Mouse (Mus musculus): ENCODE data around the gene Exd1. TPM values are rescaled to one million over a fixed set of nuclear protein-coding genes. Genes with fewer than 3 reads are reported as not detected.

Gene Exd1
- polyA plus RNA-seq, 1 experiment from 2014 or later = 0.65 TPM

GRCm38 (mm10) chr2:119478397-119478749, 69.1 kb downstream of the Exd1 start:
- WGBS = 16% methylated on average over 9 of the region's 9 CpGs
- Histone ChIP-seq H3K27me3 (replicated peaks; ENCODE audit: low read depth, poor library complexity, severe bottlenecking) (no peaks in the 10 kb centered on the region), H3K27ac (replicated peaks) (peak overlapping the region; percentile 100), H3K4me1 (peaks cover 19% of the 10 kb centered on the region), H3K9me3 (no peaks in the 10 kb centered on the region), H3K36me3 (replicated peaks) (peaks cover 12% of the 10 kb centered on the region), H3K4me3 (peak overlapping the region; percentile 95)
- DNase-seq (ENCODE audit: low spot score) = no peak

- DNase-seq (ENCODE audit: low spot score) = peak; percentile 98
- WGBS = under 1% methylated on average over 72 of the region's 72 CpGs
- no peaks in the 10 kb centered on the region for H3K27me3 ChIP-seq (replicated peaks; ENCODE audit: low read depth, poor library complexity, severe bottlenecking)
- peak within 1 kb of the TSS; percentile 100 for H3K27ac ChIP-seq (replicated peaks)
- peaks cover 19% of the 10 kb centered on the region for H3K4me1 ChIP-seq
- H3K4me3 ChIP-seq = peak within 1 kb of the TSS; percentile 95
- no peaks in the 10 kb centered on the region for H3K9me3 ChIP-seq
- peaks cover 18% of the 10 kb centered on the region for H3K36me3 ChIP-seq (replicated peaks)
Measured at GRCm38 (mm10) chr2:119477571-119478396, 69.6 kb downstream of the Exd1 start, which contains the start of gene Ino80. Gene Ino80, minus strand, starts transcription at chr2:119477687.

- peaks cover 19% of the 10 kb centered on the region for H3K4me1 ChIP-seq
- peaks cover 24% of the 10 kb centered on the region for H3K36me3 ChIP-seq (replicated peaks)
- under 1% methylated on average over 44 of the region's 44 CpGs for WGBS
- peak overlapping the region; percentile 95 for H3K4me3 ChIP-seq
- H3K27ac ChIP-seq (replicated peaks) = peak overlapping the region; percentile 100
- no peaks in the 10 kb centered on the region for H3K27me3 ChIP-seq (replicated peaks; ENCODE audit: low read depth, poor library complexity, severe bottlenecking)
- H3K9me3 ChIP-seq = no peaks in the 10 kb centered on the region
- peak; percentile 78 for DNase-seq (ENCODE audit: low spot score)
Measured at GRCm38 (mm10) chr2:119476621-119477391, 70.6 kb downstream of the Exd1 start.

GRCm38 (mm10) chr2:119476166-119476565, 71.3 kb downstream of the Exd1 start:
- Histone ChIP-seq H3K27me3 (replicated peaks; ENCODE audit: low read depth, poor library complexity, severe bottlenecking) (no peaks in the 10 kb centered on the region), H3K36me3 (replicated peaks) (peaks cover 27% of the 10 kb centered on the region), H3K4me1 (peaks cover 19% of the 10 kb centered on the region), H3K4me3 (peak overlapping the region; percentile 95), H3K9me3 (no peaks in the 10 kb centered on the region), H3K27ac (replicated peaks) (no peak overlapping the region)
- no peak for DNase-seq (ENCODE audit: low spot score)
- 25% methylated on average over 7 of the region's 7 CpGs for WGBS

Other genes starting within 250 kb of the Exd1 start
- gene Dll4, start 221.8 kb downstream of the Exd1 start, polyA plus RNA-seq (2016; fragmentation: Nextera tagmentation; extraction: Ambion mirVana) = 4.4 and 4.6 TPM in 2 replicates
- gene Chac1, start 196.4 kb downstream of the Exd1 start, polyA plus RNA-seq (2016; fragmentation: Nextera tagmentation; extraction: Ambion mirVana) = 0.90 and 1.1 TPM in 2 replicates
- gene Ino80, start 69.9 kb downstream of the Exd1 start, polyA plus RNA-seq (2016; fragmentation: Nextera tagmentation; extraction: Ambion mirVana) = 3.5 and 4.3 TPM in 2 replicates
- 53.3 and 53.6 TPM in 2 replicates for gene Chp1, start 70 bp upstream of the Exd1 start, polyA plus RNA-seq (2016; fragmentation: Nextera tagmentation; extraction: Ambion mirVana)
- 74.6 and 76.1 TPM in 2 replicates for gene Nusap1, start 70.7 kb upstream of the Exd1 start, polyA plus RNA-seq (2016; fragmentation: Nextera tagmentation; extraction: Ambion mirVana)
- 40.9 and 42.5 TPM in 2 replicates for gene Oip5, start 70.8 kb upstream of the Exd1 start, polyA plus RNA-seq (2016; fragmentation: Nextera tagmentation; extraction: Ambion mirVana)
- gene Ndufaf1, start 115.2 kb upstream of the Exd1 start, polyA plus RNA-seq (2016; fragmentation: Nextera tagmentation; extraction: Ambion mirVana) = 49.7 and 49.8 TPM in 2 replicates
- 61.1 and 63.7 TPM in 2 replicates for gene Rtf1, start 127.4 kb upstream of the Exd1 start, polyA plus RNA-seq (2016; fragmentation: Nextera tagmentation; extraction: Ambion mirVana)
- gene Itpka, start 194.7 kb upstream of the Exd1 start, polyA plus RNA-seq (2016; fragmentation: Nextera tagmentation; extraction: Ambion mirVana) = 0.79 and 0.89 TPM in 2 replicates
- not detected in 2 replicates for gene Ltk, start 212.8 kb upstream of the Exd1 start, polyA plus RNA-seq (2016; fragmentation: Nextera tagmentation; extraction: Ambion mirVana)
- 40.6 and 41.1 TPM in 2 replicates for gene Rpap1, start 239.9 kb upstream of the Exd1 start, polyA plus RNA-seq (2016; fragmentation: Nextera tagmentation; extraction: Ambion mirVana)